Mouse (Mus musculus) forebrain, embryonic 11.5 days (tissue): ENCODE measurements at regions not wholly inside any gene's neighbourhood (a gene's known extent, or its start where the extent isn't known, plus 50 kb on each side); places are given as distances from the start of the nearest gene placed in this dataset.

Experiments
- ATAC-seq: fragments of 200-750 bp; cut with Nextera tagmentation; replicated peaks from 2 replicates; pipeline ENCODE4 v1.8.0; 2017; ENCODE audit warnings: moderate TSS enrichment; ENCODE audit not compliant: low FRiP score
- DNase-seq: peaks from one replicate; pipeline ENCODE4 v3.0.0-alpha.2; 2017; ENCODE audit warnings: low spot score
- H3K27ac ChIP-seq: fragments of 300-500 bp; sonication (generic); 2 replicates; pipeline ENCODE4 v1.5.1; 2014; ENCODE audit warnings: low read depth, low read length
- H3K27me3 ChIP-seq: fragments of 300-500 bp; sonication (generic); 2 replicates; pipeline ENCODE4 v1.6.1; 2014; ENCODE audit warnings: mild to moderate bottlenecking, low read length, mixed read lengths; ENCODE audit not compliant: control insufficient read depth, insufficient read depth
- H3K36me3 ChIP-seq: fragments of 300-500 bp; sonication (generic); 2 replicates; pipeline ENCODE4 v1.6.1; 2014; ENCODE audit warnings: mild to moderate bottlenecking, low read length, moderate library complexity, mixed read lengths; ENCODE audit not compliant: control insufficient read depth, insufficient read depth
- H3K4me1 ChIP-seq: fragments of 300-500 bp; sonication (generic); replicated peaks from 2 replicates; pipeline ENCODE4 v1.6.1; 2014; ENCODE audit warnings: low read length, mixed read lengths; ENCODE audit not compliant: control insufficient read depth, insufficient read depth
- H3K4me2 ChIP-seq: fragments of 300-500 bp; sonication (generic); 2 replicates; pipeline ENCODE4 v1.6.1; 2014; ENCODE audit warnings: low read depth, mild to moderate bottlenecking, low read length, moderate library complexity, mixed read lengths; ENCODE audit not compliant: severe bottlenecking
- H3K4me3 ChIP-seq: fragments of 300-500 bp; sonication (generic); 2 replicates; pipeline ENCODE4 v1.5.1; 2014; ENCODE audit warnings: low read depth, low read length
- H3K9ac ChIP-seq: fragments of 300-500 bp; sonication (generic); 2 replicates; pipeline ENCODE4 v1.6.1; 2014; ENCODE audit warnings: low read length
- H3K9me3 ChIP-seq: fragments of 300-500 bp; sonication (generic); 2 replicates; pipeline ENCODE4 v1.6.1; 2016; ENCODE audit warnings: low read length, mixed read lengths; ENCODE audit not compliant: control insufficient read depth
- WGBS: fragments of 180-500 bp; shearing (Covaris S2); extraction: QIAGEN DNeasy Blood & Tissue Kit; methylation state at CpG from one replicate; pipeline ENCODE4 v1.1.7; 2014; 5-methylcytosine and 5-hydroxymethylcytosine counted together

- H3K27me3 ChIP-seq: no peaks in the 10 kb centered on the region
- DNase-seq: no peak
- H3K4me3 ChIP-seq: no peak overlapping the region
- no peaks in the 10 kb centered on the region for H3K36me3 ChIP-seq
- H3K27ac ChIP-seq: no peak overlapping the region
- no peak overlapping the region for H3K9ac ChIP-seq
- no peaks in the 10 kb centered on the region for H3K4me1 ChIP-seq
- no peak for ATAC-seq
- no peak overlapping the region for H3K4me2 ChIP-seq
- H3K9me3 ChIP-seq: no peaks in the 10 kb centered on the region
- 94% methylated on average over 3 of the region's 3 CpGs for WGBS
Observed at GRCm38 (mm10) chr12:35592866-35593265, 58.0 kb upstream of the Ahr start.
